Mouse (Mus musculus) intestine, embryonic 14.5 days (tissue): Measurements from ENCODE around the gene Trim12a. TPM values are rescaled to one million over a fixed set of nuclear protein-coding genes. Genes with fewer than 3 reads are reported as not detected.
"Not testable (repeated sequence)": the region's sequence is repeated elsewhere in the genome, so short reads cannot be mapped to it uniquely, and the experiment has no call there.

Experiments
- ATAC-seq: fragments of 200-750 bp; cut with Nextera tagmentation; replicated peaks from 2 replicates; pipeline ENCODE4 v1.8.0; 2017; ENCODE audit warnings: low read depth, moderate number of reproducible peaks, moderate TSS enrichment, moderate library complexity; ENCODE audit not compliant: low FRiP score, low TSS enrichment
- DNase-seq: peaks from one replicate; pipeline ENCODE4 v3.0.0-alpha.2; 2018; ENCODE audit warnings: low spot score
- H3K27ac ChIP-seq: fragments of 300-500 bp; sonication (generic); 2 replicates; pipeline ENCODE4 v1.5.1; 2014; ENCODE audit warnings: low read depth, mild to moderate bottlenecking, control low read depth
- H3K27me3 ChIP-seq: fragments of 300-500 bp; sonication (generic); replicated peaks from 2 replicates; pipeline ENCODE4 v1.6.1; 2014; ENCODE audit warnings: low read length, control low read depth; ENCODE audit not compliant: control insufficient read depth, insufficient read depth
- H3K36me3 ChIP-seq: fragments of 300-500 bp; sonication (generic); 2 replicates; pipeline ENCODE4 v1.6.1; 2014; ENCODE audit warnings: low read length, control low read depth; ENCODE audit not compliant: control insufficient read depth, insufficient read depth
- H3K4me1 ChIP-seq: fragments of 300-500 bp; sonication (generic); replicated peaks from 2 replicates; pipeline ENCODE4 v1.6.1; 2014; ENCODE audit warnings: low read length, control low read depth, mixed read lengths; ENCODE audit not compliant: control insufficient read depth, insufficient read depth
- H3K4me2 ChIP-seq: fragments of 300-500 bp; sonication (generic); 2 replicates; pipeline ENCODE4 v1.6.1; 2014; ENCODE audit warnings: low read length
- H3K4me3 ChIP-seq: fragments of 300-500 bp; sonication (generic); 2 replicates; pipeline ENCODE4 v1.5.1; 2014; ENCODE audit warnings: low read depth, low read length, control low read depth, mixed read lengths
- H3K9ac ChIP-seq: fragments of 300-500 bp; sonication (generic); 2 replicates; pipeline ENCODE4 v1.6.1; 2014; ENCODE audit warnings: mild to moderate bottlenecking, low read length
- H3K9me3 ChIP-seq: fragments of 300-500 bp; sonication (generic); 2 replicates; pipeline ENCODE4 v1.6.1; 2016; ENCODE audit warnings: low read length, control low read depth; ENCODE audit not compliant: control insufficient read depth
- WGBS: fragments of 180-500 bp; shearing (Covaris S2); extraction: QIAGEN DNeasy Blood & Tissue Kit; methylation state at CpG from one replicate; pipeline ENCODE4 v1.1.7; 2014; 5-methylcytosine and 5-hydroxymethylcytosine counted together
- polyA plus RNA-seq: library from polyadenylated mRNA; unstranded; fragments of >200 nt; fragmentation: Nextera tagmentation; extraction: Ambion mirVana; gene quantifications from 2 replicates; pipeline ENCODE4 v1.2.1, GENCODE M21; 2014

Trim12a gene
- polyA plus RNA-seq, 1 experiment from 2014 or later, result 3.7 TPM

GRCm38 (mm10) chr7:104314796-104315353 is 391 bp downstream of the Trim12a start:
- Histone ChIP-seq H3K27me3 (no peaks in the 10 kb centered on the region), H3K9ac (peak overlapping the region; percentile 41; the same call in 1 of the 2 replicates), H3K4me2 (peak overlapping the region; percentile 50), H3K4me3 (peak overlapping the region; percentile 44), H3K36me3 (no peaks in the 10 kb centered on the region), H3K4me1 (no peaks in the 10 kb centered on the region), H3K9me3 (no peaks in the 10 kb centered on the region), H3K27ac (no peak overlapping the region)
- DNase-seq (peak; percentile 58), ATAC-seq (peak; percentile 60; the same call in 1 of the 2 replicates)
- WGBS, result 8% methylated on average over 15 of the region's 15 CpGs

GRCm38 (mm10) chr7:104291638-104292400 is 23.4 kb downstream of the Trim12a start:
- no peak overlapping the region for H3K4me3 ChIP-seq
- H3K27me3 ChIP-seq, result no peaks in the 10 kb centered on the region
- no peaks in the 10 kb centered on the region for H3K36me3 ChIP-seq
- ATAC-seq, result no peak
- no peaks in the 10 kb centered on the region for H3K4me1 ChIP-seq
- no peak for DNase-seq
- WGBS, result 78% methylated on average over 5 of the region's 5 CpGs
- H3K9me3 ChIP-seq, result no peaks in the 10 kb centered on the region
- H3K9ac ChIP-seq, result no peak overlapping the region
- no peak overlapping the region for H3K4me2 ChIP-seq
- no peak overlapping the region for H3K27ac ChIP-seq

GRCm38 (mm10) chr7:104290641-104291040 is 24.6 kb downstream of the Trim12a start:
- Histone ChIP-seq H3K36me3 (no peaks in the 10 kb centered on the region), H3K27ac (no peak overlapping the region), H3K9ac (no peak overlapping the region), H3K9me3 (no peaks in the 10 kb centered on the region), H3K4me2 (no peak overlapping the region), H3K27me3 (no peaks in the 10 kb centered on the region), H3K4me1 (no peaks in the 10 kb centered on the region), H3K4me3 (no peak overlapping the region)
- ATAC-seq, result no peak
- no peak for DNase-seq
- WGBS, result 82% methylated on average over 1 of the region's 1 CpGs

- H3K4me2 ChIP-seq, result peak within 1 kb of the TSS; percentile 36
- H3K36me3 ChIP-seq, H3K27me3 ChIP-seq, H3K4me1 ChIP-seq, H3K9me3 ChIP-seq, H3K9ac ChIP-seq, H3K27ac ChIP-seq, DNase-seq: not testable (repeated sequence)
- WGBS, result 37% methylated on average over 14 of the region's 14 CpGs
- peak; percentile 66 for ATAC-seq
- H3K4me3 ChIP-seq, result peak within 1 kb of the TSS; percentile 13; the same call in 1 of the 2 replicates
Observed at GRCm38 (mm10) chr7:104287576-104288443, 27.5 kb downstream of the Trim12a start, which contains the start of gene Trim5. Trim5 (minus strand) TSS chr7:104288094.

GRCm38 (mm10) chr7:104279361-104279760 is 35.9 kb downstream of the Trim12a start:
- H3K4me2 ChIP-seq, H3K4me3 ChIP-seq, H3K27me3 ChIP-seq, H3K27ac ChIP-seq, H3K9me3 ChIP-seq, H3K4me1 ChIP-seq, H3K36me3 ChIP-seq, ATAC-seq, DNase-seq, H3K9ac ChIP-seq: not testable (repeated sequence)
- 86% methylated on average over 3 of the region's 3 CpGs for WGBS

- H3K27ac ChIP-seq, H3K9ac ChIP-seq, ATAC-seq, H3K9me3 ChIP-seq, H3K4me1 ChIP-seq, H3K4me3 ChIP-seq, H3K4me2 ChIP-seq, DNase-seq, H3K27me3 ChIP-seq, H3K36me3 ChIP-seq: not testable (repeated sequence)
- 80% methylated on average over 2 of the region's 5 CpGs for WGBS
Observed at GRCm38 (mm10) chr7:104265335-104265734, 49.9 kb downstream of the Trim12a start.

GRCm38 (mm10) chr7:104260380-104260779 is 54.9 kb downstream of the Trim12a start:
- not testable (repeated sequence) for H3K4me3 ChIP-seq, H3K4me2 ChIP-seq, H3K4me1 ChIP-seq, DNase-seq, H3K9me3 ChIP-seq, H3K27me3 ChIP-seq, H3K27ac ChIP-seq, H3K9ac ChIP-seq, ATAC-seq, H3K36me3 ChIP-seq
- 85% methylated on average over 4 of the region's 4 CpGs for WGBS
